Mouse (Mus musculus) kidney, adult 2 months (tissue): ENCODE results near the gene Hsf5. TPM values are rescaled to one million over a fixed set of nuclear protein-coding genes. Genes with fewer than 3 reads are reported as not detected.

Experiments used
- DNase-seq: peaks from one replicate; pipeline ENCODE4 v3.0.0; 2021
- H3K27ac ChIP-seq: fragments of 200-500 bp; 2 replicates; pipeline ENCODE4 v1.5.1; 2012; ENCODE audit warnings: low read depth, low read length, control low read depth, inconsistent platforms; ENCODE audit not compliant: insufficient read depth
- H3K27me3 ChIP-seq: fragments of 200-500 bp; replicated peaks from 2 replicates; pipeline ENCODE4 v1.6.1; 2012; ENCODE audit warnings: mild to moderate bottlenecking, moderate library complexity, low read length, inconsistent platforms; ENCODE audit not compliant: control insufficient read depth, insufficient read depth
- H3K36me3 ChIP-seq: fragments of 200-500 bp; 2 replicates; pipeline ENCODE4 v1.6.1; 2012; ENCODE audit warnings: mild to moderate bottlenecking, moderate library complexity, low read length, inconsistent platforms; ENCODE audit not compliant: control insufficient read depth, insufficient read depth
- H3K4me1 ChIP-seq: fragments of 200-500 bp; 2 replicates; pipeline ENCODE4 v1.6.1; 2011; ENCODE audit warnings: low read length; ENCODE audit not compliant: control insufficient read depth, insufficient read depth
- H3K4me3 ChIP-seq: fragments of 200-500 bp; 2 replicates; pipeline ENCODE4 v1.5.1; 2011; ENCODE audit warnings: mild to moderate bottlenecking, low read depth, low read length, control low read depth; ENCODE audit not compliant: insufficient read depth
- CTCF ChIP-seq: fragments of 200-500 bp; conservative IDR thresholded peaks from 2 replicates; pipeline ENCODE4 v1.5.1; 2011; ENCODE audit warnings: low read depth, mild to moderate bottlenecking, control low read depth, low read length, moderate library complexity, mixed read lengths; ENCODE audit not compliant: insufficient read depth, insufficient read length
- POLR2A ChIP-seq: fragments of 200-500 bp; IDR thresholded peaks from one replicate; pipeline ENCODE4 v1.6.1; 2011; ENCODE audit warnings: low read depth, low read length, control low read depth
- WGBS: fragments of 180-500 bp; shearing (Covaris S2); methylation state at CpG from one replicate; pipeline ENCODE4 v1.1.7; 2018; 5-methylcytosine and 5-hydroxymethylcytosine counted together
- polyA plus RNA-seq: library from polyadenylated mRNA; depleted of rRNA; stranded (reverse); fragments of >200 nt; gene quantifications from 2 replicates; pipeline ENCODE4 v1.2.3, GENCODE M21; 2012

Hsf5 gene
- polyA plus RNA-seq, 1 experiment = 0.05 TPM

- Histone ChIP-seq H3K27me3 (no peaks in the 10 kb centered on the region), H3K4me3 (peak overlapping the region; percentile 70), H3K4me1 (peaks cover 22% of the 10 kb centered on the region; the same call in 1 of the 2 replicates), H3K27ac (peak overlapping the region; percentile 89), H3K36me3 (no peaks in the 10 kb centered on the region)
- no peak for DNase-seq
- WGBS = under 1% methylated on average over 15 of the region's 15 CpGs
- TF ChIP-seq POLR2A = peak; percentile 2
- 0 out of 2 replicates have a peak, but pooled peaks have one; percentile 1 for TF ChIP-seq CTCF
Measured at GRCm38 (mm10) chr11:87592354-87592695, 24.6 kb upstream of the Hsf5 start.

GRCm38 (mm10) chr11:87592713-87593598 lies 24.0 kb upstream of the Hsf5 start:
- peak; percentile 87 for DNase-seq

GRCm38 (mm10) chr11:87595327-87595841 lies 21.6 kb upstream of the Hsf5 start:
- 2% methylated on average over 37 of the region's 37 CpGs for WGBS
- Histone ChIP-seq H3K4me1 (peaks cover 22% of the 10 kb centered on the region; the same call in 1 of the 2 replicates), H3K4me3 (peak overlapping the region; percentile 40), H3K27me3 (no peaks in the 10 kb centered on the region), H3K27ac (peak overlapping the region; percentile 44), H3K36me3 (peaks cover under 1% of the 10 kb centered on the region; the same call in 1 of the 2 replicates)
- TF ChIP-seq CTCF = no peak
- TF ChIP-seq POLR2A = no peak
- DNase-seq = peak; percentile 94

More at GRCm38 (mm10) chr11:87592713-87593598, 24.0 kb upstream of the Hsf5 start:
- no peak for TF ChIP-seq POLR2A
- no peak for TF ChIP-seq CTCF
- peaks cover 22% of the 10 kb centered on the region; the same call in 1 of the 2 replicates for H3K4me1 ChIP-seq
- H3K4me3 ChIP-seq = peak overlapping the region; percentile 70
- peak overlapping the region; percentile 89 for H3K27ac ChIP-seq
- H3K36me3 ChIP-seq = no peaks in the 10 kb centered on the region
- WGBS = 19% methylated on average over 13 of the region's 13 CpGs
- H3K27me3 ChIP-seq = no peaks in the 10 kb centered on the region

GRCm38 (mm10) chr11:87595976-87596375 lies 21.0 kb upstream of the Hsf5 start:
- WGBS = 23% methylated on average over 7 of the region's 7 CpGs
- Histone ChIP-seq H3K27ac (no peak overlapping the region), H3K36me3 (peaks cover 2% of the 10 kb centered on the region)

GRCm38 (mm10) chr11:87596492-87596891 lies 20.5 kb upstream of the Hsf5 start:
- no peak overlapping the region for H3K27ac ChIP-seq
- DNase-seq = no peak
- H3K4me1 ChIP-seq = peaks cover 22% of the 10 kb centered on the region; the same call in 1 of the 2 replicates
- H3K27me3 ChIP-seq = no peaks in the 10 kb centered on the region
- TF ChIP-seq CTCF (no peak), POLR2A (no peak)
- 54% methylated on average over 2 of the region's 2 CpGs for WGBS
- H3K36me3 ChIP-seq = peaks cover 3% of the 10 kb centered on the region
- H3K4me3 ChIP-seq = no peak overlapping the region

More at GRCm38 (mm10) chr11:87595976-87596375, 21.0 kb upstream of the Hsf5 start:
- H3K27me3 ChIP-seq = no peaks in the 10 kb centered on the region
- TF ChIP-seq CTCF (no peak), POLR2A (no peak)
- H3K4me3 ChIP-seq = peak overlapping the region; percentile 34
- peaks cover 22% of the 10 kb centered on the region; the same call in 1 of the 2 replicates for H3K4me1 ChIP-seq
- DNase-seq = no peak

GRCm38 (mm10) chr11:87597061-87597460 lies 19.9 kb upstream of the Hsf5 start:
- no peak for DNase-seq
- TF ChIP-seq CTCF (no peak), POLR2A (no peak)
- Histone ChIP-seq H3K36me3 (peaks cover 3% of the 10 kb centered on the region), H3K27me3 (no peaks in the 10 kb centered on the region), H3K4me3 (no peak overlapping the region), H3K4me1 (peaks cover 22% of the 10 kb centered on the region; the same call in 1 of the 2 replicates), H3K27ac (no peak overlapping the region)
